Mouse (Mus musculus) olfactory bulb, adult 2 months (tissue): ENCODE measurements around the gene Csrp2.

Source experiments
- CTCF ChIP-seq: fragments of 200-500 bp; IDR thresholded peaks from 2 replicates; pipeline ENCODE4 v1.5.1; 2012; ENCODE audit warnings: low read depth, mild to moderate bottlenecking, low read length, moderate library complexity; ENCODE audit not compliant: insufficient read depth
- POLR2A ChIP-seq: fragments of 200-500 bp; IDR thresholded peaks from 2 replicates; pipeline ENCODE4 v1.6.1; 2012; ENCODE audit warnings: mild to moderate bottlenecking, low read depth, low read length, moderate library complexity; ENCODE audit not compliant: insufficient read depth

DNA sequence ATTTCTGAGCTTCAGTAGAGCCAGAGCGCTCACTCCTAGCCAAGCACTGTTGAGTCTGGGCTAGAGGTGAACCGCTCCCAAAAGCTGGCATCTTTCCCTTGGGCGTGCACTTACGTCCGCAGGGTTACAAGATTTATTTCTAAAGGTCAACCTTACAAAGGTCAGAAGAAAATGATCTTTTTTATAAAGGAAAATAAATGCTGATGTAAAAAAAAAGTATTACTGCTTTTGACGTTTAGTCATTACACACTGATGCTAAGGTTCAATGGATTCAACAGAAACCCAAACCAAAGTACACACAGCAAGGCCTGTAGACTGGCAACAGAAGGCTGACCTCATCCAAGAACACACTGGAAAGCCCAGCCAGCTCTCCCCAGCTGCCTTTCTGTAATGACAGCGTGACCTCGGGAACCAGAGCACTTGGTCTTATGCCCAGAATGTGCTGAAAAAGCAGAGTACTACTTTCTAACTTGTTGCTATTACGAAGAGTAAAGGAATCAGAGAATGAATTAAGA is 33.4 kb downstream of the Csrp2 start:
- TF ChIP-seq CTCF (no peak), POLR2A (no peak)
